Mouse (Mus musculus): ENCODE data around the gene Hist2h3c2.
"Not testable (repeated sequence)": the region's sequence is repeated elsewhere in the genome, so short reads cannot be mapped to it uniquely, and the experiment has no call there.

Gene Hist2h3c2

DNA sequence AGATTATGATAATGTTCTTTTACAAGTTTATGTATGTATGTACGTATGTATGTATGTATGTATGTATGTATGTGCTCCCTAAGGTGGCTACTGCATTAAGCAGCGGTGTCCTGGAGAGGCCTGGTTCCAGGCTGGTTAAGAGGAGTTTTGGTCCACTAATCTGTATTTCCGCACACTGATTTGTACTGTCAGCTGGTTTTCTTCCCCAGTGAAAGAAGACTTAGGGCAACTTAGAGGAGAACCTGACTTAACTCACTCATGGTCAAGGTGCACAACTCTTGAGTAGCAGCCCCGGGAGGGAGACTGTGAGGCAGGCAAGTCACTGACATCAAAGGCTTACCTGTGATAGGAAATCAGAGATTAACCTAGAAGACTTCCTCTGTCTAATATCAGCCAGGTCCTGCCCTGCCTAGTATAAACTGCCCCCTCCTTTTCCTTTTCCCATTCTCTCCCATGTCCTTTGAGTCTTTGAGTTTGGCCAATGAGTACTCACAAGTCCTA, 2.0 kb downstream of the Hist2h3c2 start:
- DNase-seq (ENCODE audit: extremely low spot score) = no peak

DNA sequence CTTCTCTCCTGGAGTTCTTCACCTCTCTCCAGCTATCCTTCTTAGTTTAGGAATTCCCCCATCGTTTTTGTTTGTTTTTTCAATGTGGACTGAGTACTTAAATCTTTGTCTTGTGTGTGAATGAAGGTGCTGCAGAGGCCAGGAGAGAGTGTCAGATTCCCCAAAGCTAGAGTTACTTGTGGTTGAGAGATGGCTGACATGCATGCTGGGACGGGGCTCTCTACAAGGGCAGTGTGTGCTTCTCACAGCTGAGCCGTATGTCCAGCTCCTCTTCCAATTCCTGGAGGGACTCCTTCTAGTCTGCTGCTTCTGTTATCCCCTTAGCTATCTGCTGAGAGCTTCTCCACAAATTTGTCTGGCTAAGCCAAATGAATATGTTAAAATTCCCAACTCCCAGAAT, 3.1 kb downstream of the Hist2h3c2 start:
- DNase-seq (ENCODE audit: extremely low spot score) = no peak

DNA sequence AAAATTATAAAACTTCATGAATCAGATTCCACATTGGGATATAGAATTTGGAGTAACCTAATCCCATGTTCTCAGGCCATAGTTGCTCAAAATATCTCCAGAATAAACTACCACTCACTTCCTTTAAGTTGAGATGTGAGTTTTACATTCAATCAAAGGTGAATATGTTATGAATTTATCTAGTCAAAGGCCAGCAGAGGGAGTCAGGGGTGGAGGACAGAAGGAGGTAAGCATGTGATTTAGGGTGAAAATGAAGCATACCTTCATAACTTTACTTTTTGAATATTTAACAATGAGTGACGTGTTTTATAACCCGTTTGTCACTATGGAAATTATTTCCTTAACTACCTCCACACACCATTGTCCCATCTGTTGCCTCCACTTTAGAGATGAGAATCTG, 4.0 kb downstream of the Hist2h3c2 start:
- no peak for DNase-seq (ENCODE audit: extremely low spot score)

DNA sequence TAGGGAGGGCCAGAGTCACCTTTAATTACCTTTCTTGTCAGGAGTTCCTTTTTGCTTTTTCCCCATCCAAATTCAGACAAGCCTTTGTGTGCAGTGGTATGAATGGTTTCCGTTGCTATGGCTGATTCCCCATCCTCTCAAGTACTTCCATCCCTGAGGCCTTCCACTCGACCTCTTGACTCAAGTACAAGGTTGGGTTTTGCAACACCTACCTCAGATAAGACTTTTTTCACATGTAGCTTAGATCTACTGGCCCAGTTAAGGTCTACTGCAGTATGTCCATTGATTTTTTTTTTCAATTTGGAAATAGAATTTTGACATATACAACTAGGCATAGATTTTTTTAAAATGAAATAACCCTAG, 7.2 kb downstream of the Hist2h3c2 start:
- DNase-seq (ENCODE audit: extremely low spot score) = no peak

DNA sequence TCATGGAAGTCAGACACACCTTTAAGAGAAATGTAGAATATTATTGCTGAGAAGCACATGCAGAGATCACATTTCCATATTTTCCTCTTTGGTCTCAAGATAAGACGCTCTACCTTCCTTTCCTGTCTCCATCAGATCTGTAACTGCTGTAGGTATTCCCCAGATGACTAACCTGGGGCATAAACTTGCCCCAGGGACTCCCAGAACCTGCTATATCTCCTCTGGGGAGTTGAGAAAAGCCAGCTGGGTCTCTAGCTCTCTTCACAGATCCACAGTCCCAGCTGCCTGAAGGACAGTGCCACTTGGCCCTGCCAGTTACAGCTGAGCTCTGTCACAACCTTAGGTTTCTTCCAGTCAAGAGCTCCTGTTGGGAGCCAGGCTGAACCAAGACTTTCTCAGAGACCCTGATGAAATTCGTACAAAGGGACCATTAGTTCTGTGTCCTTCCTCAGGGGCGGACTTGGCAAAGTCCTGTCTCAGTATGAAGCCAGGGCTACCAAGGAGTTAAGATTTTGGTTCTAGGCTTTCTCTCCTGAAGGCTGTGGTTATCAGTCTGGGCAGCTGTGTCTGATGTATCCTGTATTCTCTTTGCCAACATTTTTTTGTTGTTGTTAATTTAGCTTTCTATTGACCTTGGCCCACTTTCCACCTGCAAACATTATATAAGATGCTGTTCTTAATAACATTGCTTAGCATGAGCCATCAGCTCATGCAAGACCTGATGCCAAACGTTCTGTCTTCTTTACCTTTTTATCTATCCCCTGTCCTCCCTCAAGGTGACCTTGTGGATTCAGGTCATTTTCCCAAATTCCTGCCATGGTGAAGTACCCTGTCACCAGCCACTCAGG, 7.8 kb downstream of the Hist2h3c2 start:
- no peak for DNase-seq (ENCODE audit: extremely low spot score)

DNA sequence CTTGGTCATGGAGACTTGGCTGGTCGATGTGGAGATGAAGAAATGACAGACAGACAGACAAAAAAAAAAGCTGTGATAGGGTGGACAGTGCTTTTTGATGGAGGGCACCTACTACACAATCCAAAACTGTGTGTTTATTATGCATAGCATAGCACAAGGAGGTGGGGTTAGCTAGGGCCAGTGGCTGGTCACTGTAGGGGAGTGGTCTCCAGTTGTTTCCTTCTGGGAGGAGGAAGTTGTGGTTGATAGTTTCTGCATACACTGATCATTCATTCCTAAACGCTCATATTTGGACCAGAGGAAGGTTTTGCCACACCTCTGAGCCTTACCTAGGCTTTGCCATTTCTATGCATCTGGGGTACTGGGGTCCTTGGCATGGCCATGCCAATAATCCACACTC, 8.5 kb downstream of the Hist2h3c2 start:
- DNase-seq (ENCODE audit: extremely low spot score) = no peak

DNA sequence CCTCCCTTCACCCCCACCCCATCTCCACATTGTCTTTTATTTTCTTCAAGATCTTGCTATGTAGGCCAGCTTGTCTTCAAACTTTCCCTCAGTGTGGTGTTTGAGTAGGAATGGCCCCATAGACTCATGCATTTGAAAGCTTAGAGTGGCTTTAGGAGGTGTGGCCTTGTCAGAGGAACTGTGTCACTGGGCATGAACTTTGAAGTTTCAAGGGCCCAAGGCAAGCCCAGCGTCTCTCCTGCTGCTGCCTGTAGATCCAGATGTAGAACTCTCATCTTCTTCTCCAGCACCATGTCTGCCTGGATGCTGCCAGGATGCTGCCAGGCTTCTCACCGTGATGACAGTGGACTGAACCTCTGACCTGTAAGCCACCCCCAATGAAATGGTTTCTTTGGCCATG, 10.1 kb downstream of the Hist2h3c2 start:
- no peak for DNase-seq (ENCODE audit: extremely low spot score)

DNA sequence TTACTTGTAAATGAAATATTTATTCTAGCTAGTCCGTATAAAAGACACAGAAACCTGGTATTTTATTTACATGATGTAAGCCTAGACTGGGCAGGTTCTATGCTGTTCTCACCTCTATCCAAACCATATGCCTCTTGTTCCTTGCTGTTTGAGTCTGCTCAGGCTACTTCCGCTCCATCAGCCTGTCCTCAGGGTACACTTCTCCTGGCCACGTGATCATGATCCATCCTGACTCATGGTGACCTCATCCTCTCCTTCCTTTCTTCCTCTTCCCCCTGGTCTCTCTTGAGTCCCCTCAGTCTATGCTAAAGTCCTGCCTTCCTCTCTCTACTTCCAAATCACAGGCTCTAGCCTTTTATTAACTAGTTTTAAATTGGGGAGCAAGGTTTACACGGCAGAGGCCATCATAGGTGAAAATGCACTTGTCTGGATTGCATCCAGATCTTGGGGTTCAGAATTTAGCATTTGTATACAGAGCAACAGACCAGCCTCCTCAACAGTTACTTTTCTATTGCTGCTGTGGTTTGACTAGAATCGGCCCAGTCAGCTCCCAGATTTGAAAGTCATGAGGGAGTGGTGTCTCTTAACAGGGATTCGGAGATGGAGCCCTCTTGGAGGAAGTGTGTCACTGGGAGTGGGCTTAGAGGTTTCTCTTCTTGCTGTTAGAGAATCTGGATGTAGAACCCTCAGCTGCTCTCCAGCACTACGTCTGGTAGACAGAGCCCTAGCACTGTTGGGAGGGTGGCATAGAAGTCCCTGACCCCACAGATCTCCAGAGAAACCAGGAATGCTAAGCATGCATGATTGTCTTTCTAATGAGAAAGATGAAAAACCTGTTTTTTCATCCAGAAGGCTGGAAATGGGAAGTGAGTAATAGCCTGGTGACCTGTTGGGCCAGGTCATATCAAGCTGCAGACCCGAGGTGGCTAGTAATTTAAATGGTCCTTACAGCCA, 12.0 kb downstream of the Hist2h3c2 start:
- DNase-seq (ENCODE audit: extremely low spot score) = no peak

DNA sequence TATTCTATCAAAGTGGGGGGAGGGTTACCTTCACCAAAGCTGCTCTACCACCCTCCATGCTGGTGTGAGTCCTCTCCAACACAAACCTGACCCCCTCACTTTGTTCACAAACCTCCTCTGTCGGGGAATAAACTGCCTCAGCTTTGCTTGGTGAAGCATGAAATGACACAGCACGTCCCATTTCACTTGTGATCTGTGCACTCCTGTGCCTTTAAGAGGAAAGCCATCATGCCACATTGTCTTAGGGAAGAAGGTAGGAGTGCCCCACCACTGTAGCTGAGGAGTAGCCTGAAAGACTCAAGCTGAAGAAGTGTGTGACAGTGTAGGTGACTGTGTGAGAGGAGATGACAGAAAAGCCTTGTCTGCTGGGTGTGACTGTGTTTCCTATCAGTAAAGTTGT, 13.5 kb downstream of the Hist2h3c2 start:
- no peak for DNase-seq (ENCODE audit: extremely low spot score)

DNA sequence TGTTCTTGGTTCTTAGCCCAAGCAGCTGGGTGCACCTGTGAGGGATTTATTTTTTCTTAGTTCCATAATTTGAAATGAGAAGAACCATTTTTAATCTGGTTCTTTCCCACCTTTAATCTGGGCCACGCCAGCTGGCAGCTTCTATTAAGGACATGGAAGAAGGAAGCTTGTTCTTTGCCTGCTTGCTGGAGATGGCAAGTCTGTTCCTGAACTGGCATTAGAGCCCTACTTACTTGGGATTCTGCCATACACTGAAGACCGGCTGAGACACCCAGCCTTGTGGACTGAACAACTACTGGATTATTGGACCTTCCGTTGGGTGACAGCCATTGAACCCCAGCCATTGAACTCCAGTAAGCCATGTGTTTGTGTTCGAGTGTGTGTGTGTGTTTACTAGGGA, 16.2 kb downstream of the Hist2h3c2 start:
- no peak for DNase-seq (ENCODE audit: extremely low spot score)

DNA sequence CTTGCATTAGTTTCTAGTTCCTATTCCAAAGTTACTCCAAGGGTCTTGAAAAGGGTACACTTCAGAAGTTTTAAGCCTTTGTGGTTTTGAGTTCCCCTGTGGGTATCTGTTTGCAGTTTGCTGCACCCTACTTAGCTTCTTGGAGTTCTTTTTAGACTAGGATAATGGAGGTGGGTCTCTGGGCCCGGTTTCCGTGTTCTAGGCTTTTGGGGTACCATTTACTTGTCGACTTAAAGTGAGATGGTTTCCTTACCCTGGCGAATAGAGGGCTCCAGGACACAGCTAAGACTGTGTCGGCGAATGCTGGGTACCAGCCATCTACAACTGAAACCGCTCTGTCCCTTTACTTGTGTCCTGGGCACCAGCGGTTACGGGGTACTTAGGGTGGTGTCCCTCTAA, 17.3 kb downstream of the Hist2h3c2 start:
- no peak for DNase-seq (ENCODE audit: extremely low spot score)

DNA sequence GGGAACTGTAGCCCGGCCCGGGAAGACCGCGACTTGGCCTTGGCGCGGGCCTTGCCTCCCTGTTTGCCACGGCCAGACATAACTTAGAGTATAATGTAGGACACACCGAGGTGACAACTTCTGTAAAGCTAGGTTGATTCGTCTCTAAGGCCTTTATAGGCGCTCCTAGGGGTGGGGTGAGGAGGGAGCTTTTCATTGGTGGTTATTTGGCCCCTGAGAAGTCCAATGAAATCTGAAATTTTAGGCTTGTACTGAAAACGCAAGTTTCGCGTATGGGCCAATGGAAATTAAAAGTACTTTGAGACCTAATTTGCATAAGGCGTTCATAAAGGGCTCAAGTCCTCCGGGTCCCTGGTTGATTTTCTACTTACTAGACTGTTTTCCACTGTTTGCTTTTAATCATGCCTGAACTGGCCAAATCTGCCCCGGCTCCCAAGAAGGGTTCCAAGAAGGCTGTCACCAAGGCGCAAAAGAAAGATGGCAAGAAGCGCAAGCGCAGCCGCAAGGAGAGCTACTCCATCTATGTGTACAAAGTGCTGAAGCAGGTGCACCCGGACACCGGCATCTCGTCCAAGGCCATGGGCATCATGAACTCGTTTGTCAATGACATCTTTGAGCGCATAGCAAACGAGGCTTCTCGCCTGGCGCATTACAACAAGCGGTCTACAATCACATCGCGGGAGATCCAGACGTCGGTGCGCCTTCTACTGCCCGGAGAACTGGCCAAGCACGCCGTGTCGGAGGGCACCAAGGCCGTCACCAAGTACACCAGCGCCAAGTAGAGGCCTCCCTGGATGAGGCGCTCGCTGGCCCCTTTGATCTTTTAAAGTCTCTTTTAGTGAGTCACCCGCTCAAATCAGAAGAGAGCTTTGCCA, 17.9 kb downstream of the Hist2h3c2 start, which contains the start of the genes Hist2h2ac and Hist2h2be:
Gene Hist2h2ac, minus strand, starts transcription at position 116 of the 875 bp plus-strand sequence.
Gene Hist2h2be, plus strand, starts transcription at position 355 of the 875 bp plus-strand sequence.
- peak; percentile 94 for DNase-seq (ENCODE audit: extremely low spot score)

DNA sequence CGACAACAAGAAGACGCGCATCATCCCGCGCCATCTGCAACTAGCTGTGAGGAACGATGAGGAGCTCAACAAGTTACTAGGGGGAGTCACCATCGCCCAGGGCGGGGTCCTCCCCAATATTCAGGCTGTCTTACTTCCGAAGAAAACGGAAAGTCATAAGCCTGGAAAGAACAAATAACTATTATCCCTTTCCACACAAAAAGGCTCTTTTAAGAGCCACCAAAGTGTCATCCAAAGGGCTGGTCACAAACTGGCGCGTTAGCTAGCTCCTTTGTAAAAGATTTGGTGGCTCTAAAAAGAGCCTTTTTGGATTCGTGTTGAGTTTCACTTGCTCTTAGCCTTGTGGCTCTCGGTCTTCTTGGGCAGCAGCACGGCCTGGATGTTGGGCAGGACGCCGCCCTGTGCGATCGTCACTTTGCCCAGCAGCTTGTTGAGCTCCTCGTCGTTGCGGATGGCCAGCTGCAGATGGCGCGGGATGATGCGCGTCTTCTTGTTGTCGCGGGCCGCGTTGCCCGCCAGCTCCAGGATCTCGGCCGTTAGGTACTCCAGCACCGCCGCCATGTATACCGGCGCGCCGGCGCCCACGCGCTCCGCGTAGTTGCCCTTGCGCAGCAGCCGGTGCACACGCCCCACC, 18.7 kb downstream of the Hist2h3c2 start:
- peak; percentile 82 for DNase-seq (ENCODE audit: extremely low spot score)

DNA sequence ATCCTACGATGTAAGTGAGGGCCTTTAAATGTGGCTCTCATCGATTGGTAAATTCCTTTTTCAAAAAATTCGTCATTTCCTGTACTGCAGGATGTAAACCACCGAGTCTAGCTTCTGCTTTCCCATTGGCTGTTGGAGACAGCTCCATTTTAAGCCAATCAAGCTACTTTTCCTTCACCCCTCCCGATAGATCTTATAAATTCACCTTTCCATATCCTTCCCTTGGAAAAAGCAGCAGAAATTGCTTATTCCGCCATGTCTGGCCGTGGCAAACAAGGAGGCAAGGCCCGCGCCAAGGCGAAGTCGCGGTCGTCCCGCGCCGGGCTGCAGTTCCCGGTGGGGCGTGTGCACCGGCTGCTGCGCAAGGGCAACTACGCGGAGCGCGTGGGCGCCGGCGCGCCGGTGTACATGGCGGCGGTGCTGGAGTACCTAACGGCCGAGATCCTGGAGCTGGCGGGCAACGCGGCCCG, 19.2 kb downstream of the Hist2h3c2 start, which contains the start of the genes Bola1 and Hist2h2ab:
Gene Bola1, minus strand, starts transcription at position 49 of the 470 bp plus-strand sequence.
Gene Hist2h2ab, plus strand, starts transcription at position 205 of the 470 bp plus-strand sequence.
- peak; percentile 87 for DNase-seq (ENCODE audit: extremely low spot score)

DNA sequence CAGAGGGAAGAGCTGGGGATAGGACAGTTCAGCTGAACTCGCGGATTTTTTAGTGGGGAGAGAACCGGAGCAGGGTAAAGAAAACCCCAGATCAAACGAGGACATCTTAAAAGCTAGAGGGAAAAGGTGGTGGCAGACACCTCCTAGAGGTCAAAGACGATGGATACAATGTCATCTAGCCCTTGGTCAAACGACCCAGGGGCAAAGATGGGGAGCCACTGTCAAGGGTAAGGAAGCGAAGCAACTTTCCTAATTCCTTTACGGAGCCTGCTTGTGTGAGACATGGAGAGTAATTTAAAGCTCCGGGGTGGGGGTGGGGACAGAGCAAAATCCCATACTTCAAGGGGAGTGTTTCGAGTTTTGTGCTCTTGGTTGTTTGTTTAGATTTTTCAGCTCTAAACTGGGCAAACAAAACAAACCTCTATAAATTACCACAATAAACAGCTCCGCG, 19.7 kb downstream of the Hist2h3c2 start:
- no peak for DNase-seq (ENCODE audit: extremely low spot score)

DNA sequence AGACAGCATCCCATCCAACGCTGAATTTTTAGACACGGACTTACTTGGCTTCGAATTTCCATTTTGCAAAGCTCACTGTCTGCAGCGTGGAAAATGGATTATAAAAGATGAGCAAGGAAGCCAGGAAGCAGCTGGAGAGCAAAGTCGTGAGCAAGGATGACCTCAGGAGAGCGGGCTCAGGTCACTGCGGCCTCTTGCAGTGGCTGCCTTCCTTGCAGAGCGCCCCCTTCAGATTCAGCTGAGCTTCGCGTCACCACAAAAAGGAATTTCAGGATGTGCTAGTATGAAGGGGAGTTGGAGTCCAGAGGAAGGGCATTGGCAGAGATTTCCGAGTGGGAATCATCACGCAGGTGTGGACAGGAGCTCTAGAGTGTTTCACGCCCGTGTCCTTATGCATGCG, 29.7 kb downstream of the Hist2h3c2 start:
- no peak for DNase-seq (ENCODE audit: extremely low spot score)

DNA sequence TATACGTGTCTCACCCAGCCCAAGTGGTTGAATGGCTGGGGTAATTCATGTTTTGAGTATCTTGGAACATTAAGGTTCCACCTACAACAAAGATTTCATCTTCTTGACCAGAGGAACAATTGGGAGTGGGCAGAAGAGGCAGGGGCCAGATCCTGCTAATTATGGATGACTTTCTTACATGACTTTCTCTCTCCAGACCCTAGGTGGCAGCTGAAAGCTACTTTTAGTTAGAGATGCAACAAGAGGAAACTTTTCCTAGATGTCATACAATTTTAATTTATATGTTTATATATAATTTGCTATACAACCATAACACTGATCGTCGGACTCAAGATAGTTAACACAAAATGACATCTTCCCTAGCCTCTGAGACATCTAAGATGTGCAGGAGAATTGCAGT, 31.1 kb downstream of the Hist2h3c2 start:
- DNase-seq (ENCODE audit: extremely low spot score) = no peak

DNA sequence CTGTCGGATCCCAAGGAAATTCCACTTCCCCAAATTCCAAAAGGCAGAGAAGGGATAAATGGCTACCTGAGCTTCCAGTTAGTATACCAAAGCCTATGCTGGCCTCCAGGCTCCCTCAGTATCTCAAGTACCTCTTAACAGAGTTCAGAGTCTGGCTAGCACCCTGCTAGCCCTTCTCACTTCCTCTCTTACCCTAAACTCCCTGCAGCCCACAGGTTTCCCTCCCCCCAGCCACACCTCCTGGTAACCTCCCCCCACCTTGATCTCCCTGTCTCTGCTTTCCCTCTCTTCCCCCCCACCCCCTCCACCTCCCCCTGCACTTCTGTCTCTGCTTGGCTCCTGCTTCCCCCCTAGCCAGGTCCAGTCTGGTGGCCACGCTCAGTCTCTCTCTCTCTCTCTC, 39.2 kb downstream of the Hist2h3c2 start:
- DNase-seq (ENCODE audit: extremely low spot score) = no peak

DNA sequence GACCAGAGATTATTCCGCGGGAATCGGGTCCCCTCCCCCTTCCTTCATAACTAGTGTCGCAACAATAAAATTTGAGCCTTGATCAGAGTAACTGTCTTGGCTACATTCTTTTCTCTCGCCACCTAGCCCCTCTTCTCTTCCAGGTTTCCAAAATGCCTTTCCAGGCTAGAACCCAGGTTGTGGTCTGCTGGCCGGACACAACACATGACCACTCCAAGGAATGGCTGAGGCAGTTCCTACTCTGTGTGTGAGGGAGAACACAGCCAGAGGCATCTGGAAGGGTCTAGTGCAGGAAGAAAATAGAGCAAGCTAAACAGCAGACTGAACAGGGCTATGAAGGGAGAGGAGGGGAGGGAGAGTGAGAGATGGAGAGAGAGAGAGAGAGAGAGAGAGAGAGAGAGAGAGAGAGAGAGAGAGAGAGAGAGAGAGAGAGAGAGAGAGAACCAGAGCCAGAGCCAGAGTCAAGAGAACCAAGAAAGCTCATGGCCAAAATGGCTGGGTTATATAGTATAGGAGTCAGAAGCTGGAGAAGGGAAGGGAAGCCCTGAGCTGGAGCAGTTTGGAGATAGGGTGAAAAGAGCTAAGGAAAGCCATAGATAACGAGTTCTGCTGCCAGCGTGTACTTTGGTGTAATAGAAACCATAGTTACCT, 40.2 kb downstream of the Hist2h3c2 start:
- DNase-seq (ENCODE audit: extremely low spot score) = not testable (repeated sequence)

DNA sequence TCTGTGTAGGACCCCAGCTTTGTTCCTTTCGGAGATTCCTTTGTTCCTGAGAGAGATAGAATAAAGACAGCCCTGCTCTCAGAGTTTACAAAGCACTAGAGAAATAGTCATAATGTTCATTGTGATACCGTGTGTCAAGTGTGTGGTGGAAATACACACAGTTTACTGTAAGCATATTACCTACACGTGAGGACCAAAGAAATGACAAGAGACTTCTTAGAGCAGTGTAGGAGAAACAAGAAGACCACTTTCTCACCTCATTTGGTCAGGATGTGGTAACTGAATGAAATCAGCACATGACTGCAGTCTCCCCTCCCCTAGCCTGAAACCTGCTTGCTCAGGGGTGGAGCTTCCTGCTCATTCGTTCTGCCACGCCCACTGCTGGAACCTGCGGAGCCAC, 40.7 kb downstream of the Hist2h3c2 start:
- no peak for DNase-seq (ENCODE audit: extremely low spot score)
